Mouse (Mus musculus): ENCODE results near the gene Rps6ka5. TPM values are rescaled to one million over a fixed set of nuclear protein-coding genes. Genes with fewer than 3 reads are reported as not detected.

The Rps6ka5 gene
- polyA plus RNA-seq, 1 experiment from 2014 or later = 4.9 TPM

DNA sequence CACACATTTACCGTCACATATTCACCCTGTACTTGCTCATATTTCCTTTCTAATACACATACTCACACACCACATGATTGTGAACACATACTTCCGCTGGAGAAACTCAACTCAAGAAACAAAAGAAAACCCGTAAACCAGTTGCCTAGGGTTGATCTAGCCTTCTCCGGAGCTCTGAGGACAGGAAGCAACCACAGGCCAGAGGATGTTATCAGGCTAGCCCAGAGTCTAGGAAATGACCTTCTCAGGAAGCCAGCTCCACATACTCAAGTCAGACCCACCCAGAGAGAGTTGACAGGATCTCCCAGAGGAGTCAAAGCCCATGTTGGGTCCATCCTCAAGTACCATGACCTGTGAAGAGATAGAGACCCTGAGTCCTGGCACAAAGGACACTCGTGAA lies 218.1 kb downstream of the Rps6ka5 start:
- no peaks in the 10 kb centered on the region for H3K27me3 ChIP-seq (replicated peaks)
- H3K4me2 ChIP-seq = no peak overlapping the region
- H3K4me1 ChIP-seq = peaks cover 11% of the 10 kb centered on the region
- H3K4me3 ChIP-seq (replicated peaks) = no peak overlapping the region
- H3K9me3 ChIP-seq (replicated peaks) = no peaks in the 10 kb centered on the region
- no peaks in the 10 kb centered on the region; the same call in 1 of the 2 replicates for H3K36me3 ChIP-seq
- H3K9ac ChIP-seq (replicated peaks) = no peak overlapping the region
- ATAC-seq (ENCODE audit: low FRiP score) = no peak
- 88% methylated on average over 5 of the region's 5 CpGs for WGBS
- H3K27ac ChIP-seq (replicated peaks) = no peak overlapping the region

DNA sequence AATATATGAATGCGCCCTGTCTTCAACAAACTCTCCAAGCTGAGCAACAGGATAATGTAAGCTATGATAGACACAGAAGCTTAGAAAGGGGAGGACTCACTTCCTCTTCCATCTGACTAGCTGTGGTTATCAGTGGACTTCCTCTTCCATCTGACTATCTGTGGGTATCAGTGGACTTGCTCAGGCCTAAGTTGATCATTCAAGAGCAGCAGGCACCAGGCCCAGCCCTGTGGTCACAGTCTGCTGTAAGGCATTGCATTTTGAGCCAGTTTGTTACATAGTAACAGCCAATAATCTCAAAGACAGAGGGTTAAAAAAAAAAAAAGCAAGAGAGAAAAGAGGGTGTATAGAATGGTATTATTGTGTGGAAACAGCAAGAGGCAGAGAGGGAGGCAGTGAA lies 221.3 kb downstream of the Rps6ka5 start:
- no peak for ATAC-seq (ENCODE audit: low FRiP score)
- no peak overlapping the region for H3K9ac ChIP-seq (replicated peaks)
- H3K27me3 ChIP-seq (replicated peaks) = no peaks in the 10 kb centered on the region
- H3K4me1 ChIP-seq = peaks cover 13% of the 10 kb centered on the region; the same call in 1 of the 2 replicates
- 100% methylated on average over 1 of the region's 1 CpGs for WGBS
- no peak overlapping the region for H3K4me2 ChIP-seq
- no peaks in the 10 kb centered on the region for H3K9me3 ChIP-seq (replicated peaks)
- no peak overlapping the region for H3K4me3 ChIP-seq (replicated peaks)
- H3K36me3 ChIP-seq = no peaks in the 10 kb centered on the region
- no peak overlapping the region for H3K27ac ChIP-seq (replicated peaks)

DNA sequence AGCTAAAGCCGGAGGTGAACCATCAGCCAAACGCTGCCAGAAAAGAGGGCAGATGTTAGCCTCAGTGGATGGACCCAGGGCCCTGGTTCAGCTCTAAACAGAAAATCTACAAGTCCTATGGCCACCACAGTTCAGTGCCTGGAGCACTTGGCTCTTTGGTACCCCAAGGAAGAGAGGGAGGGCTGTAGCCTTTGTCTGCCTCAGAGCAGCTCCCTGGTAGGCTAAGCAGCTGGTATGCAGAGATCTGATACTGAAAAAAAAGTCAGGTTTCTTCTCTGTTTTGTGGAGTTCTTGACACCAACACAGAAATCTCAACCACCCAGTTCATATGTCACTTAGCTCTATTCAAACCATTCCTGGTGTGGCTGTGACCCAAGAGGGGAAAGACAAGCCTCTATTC lies 222.2 kb downstream of the Rps6ka5 start:
- ATAC-seq (ENCODE audit: low FRiP score) = no peak
- no peak overlapping the region for H3K4me2 ChIP-seq
- H3K9ac ChIP-seq (replicated peaks) = no peak overlapping the region
- H3K9me3 ChIP-seq (replicated peaks) = no peaks in the 10 kb centered on the region
- WGBS = 87% methylated on average over 2 of the region's 2 CpGs
- H3K27ac ChIP-seq (replicated peaks) = no peak overlapping the region
- peaks cover 5% of the 10 kb centered on the region for H3K36me3 ChIP-seq
- H3K4me3 ChIP-seq (replicated peaks) = no peak overlapping the region
- peaks cover 13% of the 10 kb centered on the region; the same call in 1 of the 2 replicates for H3K4me1 ChIP-seq
- no peaks in the 10 kb centered on the region for H3K27me3 ChIP-seq (replicated peaks)

DNA sequence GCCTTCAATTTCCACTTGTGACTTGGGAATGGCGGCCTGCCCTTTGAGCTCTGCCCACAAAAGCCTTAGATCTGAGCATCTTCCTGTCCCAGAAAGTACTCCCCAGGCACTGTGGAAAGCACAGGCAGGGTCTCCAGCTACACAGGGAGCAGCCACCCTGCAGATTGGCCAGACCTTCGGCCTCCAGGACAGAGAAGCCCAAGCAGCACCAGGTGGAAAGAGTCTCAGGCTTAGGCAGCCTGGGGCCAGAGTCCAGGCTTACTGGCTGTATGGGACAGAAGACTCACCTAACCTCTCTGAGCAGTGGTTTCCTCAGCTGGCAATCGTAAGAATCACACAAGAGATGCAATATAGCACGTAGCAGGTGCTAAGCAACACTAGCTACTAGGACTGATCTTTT lies 223.1 kb downstream of the Rps6ka5 start:
- WGBS = 90% methylated on average over 4 of the region's 4 CpGs
- Histone ChIP-seq H3K4me1 (peaks cover 13% of the 10 kb centered on the region; the same call in 1 of the 2 replicates), H3K36me3 (peaks cover 14% of the 10 kb centered on the region)

DNA sequence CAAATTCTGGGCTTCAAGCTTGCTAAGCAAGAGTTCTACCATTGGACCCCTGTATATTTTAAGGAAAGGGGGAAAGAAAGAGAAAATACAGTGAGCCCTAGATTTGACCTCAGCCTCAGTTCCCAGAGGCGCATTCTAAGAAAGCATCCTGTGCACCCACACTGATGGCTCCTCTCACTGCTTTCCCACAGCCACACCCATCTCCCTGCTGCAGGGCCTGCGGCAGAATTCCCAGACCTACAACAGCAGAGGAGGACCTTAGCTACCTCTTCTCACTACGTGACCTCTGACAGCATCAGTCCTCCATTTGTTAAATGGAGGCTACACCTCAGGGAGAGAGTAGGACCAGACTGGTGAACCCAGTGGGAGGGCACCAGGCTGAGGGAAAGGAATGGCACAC lies 224.2 kb downstream of the Rps6ka5 start:
- 81% methylated on average over 3 of the region's 3 CpGs for WGBS
- Histone ChIP-seq H3K9ac (replicated peaks) (no peak overlapping the region), H3K4me3 (replicated peaks) (no peak overlapping the region), H3K27ac (replicated peaks) (no peak overlapping the region), H3K4me1 (peaks cover 13% of the 10 kb centered on the region; the same call in 1 of the 2 replicates), H3K36me3 (peaks cover 24% of the 10 kb centered on the region), H3K9me3 (replicated peaks) (no peaks in the 10 kb centered on the region), H3K4me2 (no peak overlapping the region), H3K27me3 (replicated peaks) (no peaks in the 10 kb centered on the region)
- ATAC-seq (ENCODE audit: low FRiP score) = no peak

More for the DNA sequence above, 223.1 kb downstream of the Rps6ka5 start:
- Histone ChIP-seq H3K27me3 (replicated peaks) (no peaks in the 10 kb centered on the region), H3K4me3 (replicated peaks) (no peak overlapping the region), H3K27ac (replicated peaks) (no peak overlapping the region), H3K9me3 (replicated peaks) (no peaks in the 10 kb centered on the region), H3K9ac (replicated peaks) (no peak overlapping the region), H3K4me2 (no peak overlapping the region)
- ATAC-seq (ENCODE audit: low FRiP score) = no peak

DNA sequence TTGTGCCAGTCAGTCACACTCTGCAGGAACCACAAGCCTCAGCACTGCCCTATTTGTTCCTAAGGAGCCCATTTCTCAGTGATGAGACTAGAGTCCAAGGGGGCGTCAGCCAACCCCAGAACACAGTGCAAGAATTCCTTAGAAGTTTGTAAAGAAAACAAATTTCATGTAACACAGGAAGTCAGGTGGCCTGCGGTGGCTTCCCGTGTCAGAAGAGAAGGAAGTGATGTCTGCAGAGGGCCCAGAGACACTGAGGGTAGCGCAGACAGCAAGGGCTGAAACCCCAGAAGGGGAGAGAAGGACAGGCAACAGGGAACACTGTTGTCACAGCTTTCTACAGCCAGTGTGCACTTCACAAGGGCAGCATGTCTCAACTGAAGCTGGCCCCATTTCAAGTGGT lies 225.5 kb downstream of the Rps6ka5 start:
- H3K4me3 ChIP-seq (replicated peaks) = no peak overlapping the region
- peaks cover 13% of the 10 kb centered on the region; the same call in 1 of the 2 replicates for H3K4me1 ChIP-seq
- no peak overlapping the region for H3K4me2 ChIP-seq
- no peaks in the 10 kb centered on the region for H3K9me3 ChIP-seq (replicated peaks)
- 86% methylated on average over 4 of the region's 4 CpGs for WGBS
- no peak overlapping the region for H3K27ac ChIP-seq (replicated peaks)
- H3K9ac ChIP-seq (replicated peaks) = no peak overlapping the region
- H3K27me3 ChIP-seq (replicated peaks) = no peaks in the 10 kb centered on the region
- peaks cover 35% of the 10 kb centered on the region for H3K36me3 ChIP-seq
- no peak for ATAC-seq (ENCODE audit: low FRiP score)

DNA sequence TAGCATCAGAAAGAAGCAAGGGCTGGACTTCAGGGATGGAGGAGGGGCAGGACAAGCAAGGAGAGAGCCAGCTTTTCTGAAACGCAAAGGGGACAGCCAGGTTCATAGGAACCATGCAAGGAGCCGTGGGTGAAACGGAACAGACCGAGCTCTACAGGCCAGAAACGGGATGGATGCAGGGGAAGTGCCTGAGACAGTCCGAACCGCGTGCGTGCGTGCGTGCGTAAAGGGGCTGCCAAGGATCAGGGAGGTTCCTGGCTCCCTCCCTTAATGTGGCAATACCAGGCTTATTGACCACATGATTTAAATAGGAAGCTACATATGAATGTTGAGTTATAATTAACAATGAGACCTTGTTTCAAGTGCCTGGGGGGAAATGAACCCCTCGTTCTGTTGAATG lies 227.3 kb downstream of the Rps6ka5 start:
- WGBS = 92% methylated on average over 13 of the region's 13 CpGs
- Histone ChIP-seq H3K27me3 (replicated peaks) (no peaks in the 10 kb centered on the region), H3K4me2 (no peak overlapping the region), H3K4me1 (peaks cover 12% of the 10 kb centered on the region; the same call in 1 of the 2 replicates), H3K27ac (replicated peaks) (no peak overlapping the region), H3K36me3 (peaks cover 50% of the 10 kb centered on the region), H3K9me3 (replicated peaks) (no peaks in the 10 kb centered on the region), H3K9ac (replicated peaks) (no peak overlapping the region), H3K4me3 (replicated peaks) (no peak overlapping the region)
- no peak for ATAC-seq (ENCODE audit: low FRiP score)

Other genes starting within 250 kb of the Rps6ka5 start
- 7.3 and 10.2 TPM in 2 replicates for gene Ttc7b, start 206.2 kb downstream of the Rps6ka5 start, polyA plus RNA-seq (2015; fragmentation: Nextera tagmentation; extraction: Ambion mirVana)
- 3.0 and 3.4 TPM in 2 replicates for gene Dglucy, start 52.1 kb upstream of the Rps6ka5 start, polyA plus RNA-seq (2015; fragmentation: Nextera tagmentation; extraction: Ambion mirVana)
- 7.7 and 10.8 TPM in 2 replicates for gene Gpr68, start 181.2 kb upstream of the Rps6ka5 start, polyA plus RNA-seq (2015; fragmentation: Nextera tagmentation; extraction: Ambion mirVana)

Measured in neural tube, embryonic 15.5 days (tissue).